Mouse (Mus musculus) intestine, embryonic 16.5 days (tissue): ENCODE data around the gene Ppm1g. TPM values are rescaled to one million over a fixed set of nuclear protein-coding genes. Genes with fewer than 3 reads are reported as not detected.

Source experiments
- ATAC-seq: fragments of 200-750 bp; cut with Nextera tagmentation; 2 replicates; pipeline ENCODE4 v1.8.0; 2017; ENCODE audit warnings: moderate TSS enrichment, moderate library complexity
- H3K27ac ChIP-seq: fragments of 300-500 bp; sonication (generic); 2 replicates; pipeline ENCODE4 v1.5.1; 2014; ENCODE audit warnings: mild to moderate bottlenecking, low read length
- H3K27me3 ChIP-seq: fragments of 300-500 bp; sonication (generic); replicated peaks from 2 replicates; pipeline ENCODE4 v1.6.1; 2014; ENCODE audit warnings: low read length, control low read depth, mixed read lengths; ENCODE audit not compliant: control insufficient read depth, insufficient read depth
- H3K36me3 ChIP-seq: fragments of 300-500 bp; sonication (generic); 2 replicates; pipeline ENCODE4 v1.6.1; 2014; ENCODE audit warnings: low read length, control low read depth; ENCODE audit not compliant: control insufficient read depth, insufficient read depth
- H3K4me1 ChIP-seq: fragments of 300-500 bp; sonication (generic); 2 replicates; pipeline ENCODE4 v1.6.1; 2014; ENCODE audit warnings: low read length, control low read depth, mixed read lengths; ENCODE audit not compliant: control insufficient read depth, insufficient read depth
- H3K4me2 ChIP-seq: fragments of 300-500 bp; sonication (generic); 2 replicates; pipeline ENCODE4 v1.6.1; 2014; ENCODE audit warnings: low read depth, low read length, control low read depth
- H3K4me3 ChIP-seq: fragments of 300-500 bp; sonication (generic); 2 replicates; pipeline ENCODE4 v1.5.1; 2014; ENCODE audit warnings: mild to moderate bottlenecking, low read length
- H3K9ac ChIP-seq: fragments of 300-500 bp; sonication (generic); 2 replicates; pipeline ENCODE4 v1.6.1; 2014; ENCODE audit warnings: low read depth, low read length
- H3K9me3 ChIP-seq: fragments of 300-500 bp; sonication (generic); 2 replicates; pipeline ENCODE4 v1.6.1; 2016; ENCODE audit warnings: low read length, control low read depth; ENCODE audit not compliant: control insufficient read depth
- WGBS: fragments of 180-500 bp; shearing (Covaris S2); extraction: QIAGEN DNeasy Blood & Tissue Kit; methylation state at CpG from one replicate; pipeline ENCODE4 v1.1.7; 2014; 5-methylcytosine and 5-hydroxymethylcytosine counted together
- polyA plus RNA-seq: library from polyadenylated mRNA; unstranded; fragments of >200 nt; fragmentation: Nextera tagmentation; extraction: Ambion mirVana; gene quantifications from 2 replicates; pipeline ENCODE4 v1.2.1, GENCODE M21; 2015

The Ppm1g gene
- polyA plus RNA-seq, 1 experiment from 2014 or later = 122 TPM

DNA sequence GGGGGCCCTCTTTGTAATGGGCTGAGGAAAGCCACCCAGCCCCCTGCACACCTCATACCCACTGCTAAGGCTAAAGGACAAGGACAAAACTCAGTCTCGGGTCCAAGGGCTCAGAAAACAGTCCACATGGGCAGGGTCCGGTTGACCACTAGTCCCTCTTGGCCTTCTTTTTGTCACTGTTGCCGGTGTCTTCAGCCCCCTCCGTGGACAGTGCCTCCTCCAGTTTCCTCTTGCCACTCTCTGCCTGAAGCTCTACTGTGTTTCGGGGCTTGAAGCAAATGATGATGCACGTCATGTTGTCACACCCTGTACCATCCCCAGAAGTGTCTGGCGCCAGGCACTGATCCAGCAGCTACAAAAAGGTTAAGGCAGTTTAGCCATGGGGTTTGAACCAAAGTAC lies 17.6 kb downstream of the Ppm1g start:
- Histone ChIP-seq H3K4me1 (peaks cover 4% of the 10 kb centered on the region; the same call in 1 of the 2 replicates), H3K4me2 (peak overlapping the region; percentile 64), H3K36me3 (peaks cover 40% of the 10 kb centered on the region), H3K27me3 (no peaks in the 10 kb centered on the region), H3K27ac (peak overlapping the region; percentile 81), H3K9me3 (no peaks in the 10 kb centered on the region), H3K9ac (peak overlapping the region; percentile 91), H3K4me3 (peak overlapping the region; percentile 79)
- WGBS = 86% methylated on average over 7 of the region's 7 CpGs
- no peak for ATAC-seq

DNA sequence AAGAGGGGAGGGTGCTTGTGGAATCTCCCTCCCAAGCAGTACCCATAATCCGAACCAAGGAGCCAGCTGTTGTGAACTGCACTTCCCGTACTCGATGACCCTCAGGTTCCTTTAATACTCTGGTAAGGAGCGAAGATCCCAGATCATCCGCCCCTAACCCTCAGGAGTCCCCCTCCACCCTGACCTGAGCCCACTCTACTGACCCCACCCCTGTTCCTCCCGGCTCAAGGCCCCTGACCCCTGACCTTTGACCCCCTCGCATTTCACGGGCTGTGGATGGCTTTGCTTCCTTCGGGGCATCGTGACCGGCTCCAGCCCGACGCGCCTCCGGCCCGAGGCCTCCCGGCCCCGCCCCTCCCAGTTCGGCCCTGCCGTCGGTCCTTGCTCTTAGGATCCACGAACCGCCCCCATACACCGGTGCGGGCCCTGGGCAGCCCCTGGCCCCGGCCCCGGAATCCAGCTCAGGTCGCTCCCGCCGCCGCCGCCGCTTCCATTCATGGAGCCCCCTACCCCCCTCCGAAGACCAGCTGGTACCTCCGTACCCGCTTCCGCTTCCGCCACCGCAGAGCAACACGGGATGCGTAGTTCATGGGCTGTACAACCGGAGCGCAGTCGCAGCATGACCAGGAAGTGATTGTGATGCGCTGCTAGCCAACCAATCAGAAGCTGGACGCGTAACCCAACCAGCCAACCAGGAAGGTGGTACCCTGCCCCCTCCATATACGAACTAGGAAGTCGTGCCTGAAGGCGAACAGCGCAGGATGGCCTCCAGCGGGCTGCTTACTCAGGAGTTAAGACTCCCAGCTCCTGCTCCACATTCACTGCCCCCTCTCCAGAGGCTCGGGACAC lies 18.5 kb downstream of the Ppm1g start, which contains the start of gene Zfp513:
Gene Zfp513 (minus strand): TSS at position 562 of the 849 bp plus-strand sequence.
- Histone ChIP-seq H3K4me2 (peak within 1 kb of the TSS; percentile 66), H3K9me3 (no peaks in the 10 kb centered on the region), H3K4me3 (peak within 1 kb of the TSS; percentile 79), H3K9ac (peak within 1 kb of the TSS; percentile 91), H3K36me3 (peaks cover 48% of the 10 kb centered on the region), H3K4me1 (peaks cover 4% of the 10 kb centered on the region; the same call in 1 of the 2 replicates), H3K27me3 (no peaks in the 10 kb centered on the region), H3K27ac (peak within 1 kb of the TSS; percentile 83)
- peak; percentile 98 for ATAC-seq
- WGBS = under 1% methylated on average over 53 of the region's 53 CpGs

GRCm38 (mm10) chr5:31201042-31201741 lies 19.3 kb downstream of the Ppm1g start:
- Histone ChIP-seq H3K4me2 (peak overlapping the region; percentile 66), H3K9me3 (no peaks in the 10 kb centered on the region), H3K9ac (peak overlapping the region; percentile 91), H3K4me1 (peaks cover 4% of the 10 kb centered on the region; the same call in 1 of the 2 replicates), H3K27me3 (no peaks in the 10 kb centered on the region), H3K4me3 (peak overlapping the region; percentile 79), H3K27ac (peak overlapping the region; percentile 83), H3K36me3 (peaks cover 53% of the 10 kb centered on the region)
- no peak for ATAC-seq
- WGBS = 13% methylated on average over 13 of the region's 13 CpGs

- Histone ChIP-seq H3K9me3 (no peaks in the 10 kb centered on the region), H3K36me3 (peaks cover 55% of the 10 kb centered on the region), H3K4me2 (0 out of 2 replicates have a peak overlapping the region, but pooled peaks have one; percentile 66), H3K27me3 (no peaks in the 10 kb centered on the region), H3K9ac (no peak overlapping the region), H3K27ac (no peak overlapping the region), H3K4me3 (no peak overlapping the region), H3K4me1 (peaks cover 4% of the 10 kb centered on the region; the same call in 1 of the 2 replicates)
- ATAC-seq = no peak
- 88% methylated on average over 27 of the region's 27 CpGs for WGBS
Measured at GRCm38 (mm10) chr5:31200327-31200768, 20.1 kb downstream of the Ppm1g start.

- peaks cover 51% of the 10 kb centered on the region for H3K36me3 ChIP-seq
- no peak for ATAC-seq
- no peak overlapping the region for H3K4me3 ChIP-seq
- no peak overlapping the region for H3K4me2 ChIP-seq
- peaks cover 8% of the 10 kb centered on the region; the same call in 1 of the 2 replicates for H3K4me1 ChIP-seq
- no peak overlapping the region for H3K9ac ChIP-seq
- H3K27ac ChIP-seq = no peak overlapping the region
- H3K27me3 ChIP-seq = no peaks in the 10 kb centered on the region
- no peaks in the 10 kb centered on the region for H3K9me3 ChIP-seq
- 82% methylated on average over 9 of the region's 9 CpGs for WGBS
Measured at GRCm38 (mm10) chr5:31199893-31200292, 20.6 kb downstream of the Ppm1g start.

GRCm38 (mm10) chr5:31199321-31199892 lies 21.1 kb downstream of the Ppm1g start:
- H3K9ac ChIP-seq = no peak overlapping the region
- no peaks in the 10 kb centered on the region for H3K27me3 ChIP-seq
- WGBS = 87% methylated on average over 19 of the region's 19 CpGs
- H3K4me3 ChIP-seq = no peak overlapping the region
- H3K36me3 ChIP-seq = peaks cover 50% of the 10 kb centered on the region
- ATAC-seq = no peak
- H3K9me3 ChIP-seq = no peaks in the 10 kb centered on the region
- H3K4me2 ChIP-seq = no peak overlapping the region
- no peak overlapping the region for H3K27ac ChIP-seq
- peaks cover 12% of the 10 kb centered on the region for H3K4me1 ChIP-seq

- no peak for ATAC-seq
Measured at GRCm38 (mm10) chr5:31198616-31199320, 21.7 kb downstream of the Ppm1g start.

DNA sequence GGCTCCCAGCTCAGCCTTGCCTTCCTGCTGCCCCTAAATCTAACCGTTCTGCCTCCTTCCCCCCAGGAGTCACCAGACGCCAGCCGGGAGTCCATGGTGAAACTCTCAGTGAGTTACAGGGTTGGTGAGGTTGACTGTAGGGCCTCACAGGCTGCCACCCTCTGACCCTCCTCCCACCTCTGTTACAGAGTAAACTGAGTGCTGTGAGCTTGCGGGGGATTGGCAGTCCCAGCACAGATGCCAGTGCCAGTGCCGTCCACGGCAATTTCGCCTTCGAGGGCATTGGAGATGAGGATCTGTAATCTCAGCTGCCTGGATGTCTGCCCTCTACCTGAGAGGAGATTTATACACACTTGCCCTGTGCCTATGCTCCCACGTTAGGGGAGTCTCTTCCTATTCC lies 22.3 kb downstream of the Ppm1g start:
- Histone ChIP-seq H3K36me3 (peaks cover 50% of the 10 kb centered on the region), H3K9ac (no peak overlapping the region), H3K9me3 (no peaks in the 10 kb centered on the region), H3K4me3 (no peak overlapping the region), H3K4me2 (no peak overlapping the region), H3K27ac (no peak overlapping the region), H3K27me3 (no peaks in the 10 kb centered on the region), H3K4me1 (peaks cover 16% of the 10 kb centered on the region)
- 76% methylated on average over 9 of the region's 9 CpGs for WGBS
- ATAC-seq = no peak

More at GRCm38 (mm10) chr5:31198616-31199320, 21.7 kb downstream of the Ppm1g start:
- Histone ChIP-seq H3K4me2 (no peak overlapping the region), H3K27ac (no peak overlapping the region), H3K9me3 (no peaks in the 10 kb centered on the region), H3K4me3 (no peak overlapping the region), H3K27me3 (no peaks in the 10 kb centered on the region), H3K36me3 (peaks cover 50% of the 10 kb centered on the region), H3K4me1 (peaks cover 16% of the 10 kb centered on the region), H3K9ac (no peak overlapping the region)
- WGBS = 74% methylated on average over 5 of the region's 5 CpGs
